Mouse (Mus musculus) liver, adult 2 months (tissue): ENCODE data around the gene Cryba2.

Experiments used
- CTCF ChIP-seq: fragments of 200-500 bp; IDR thresholded peaks from 2 replicates; pipeline ENCODE4 v1.5.1; 2011; ENCODE audit warnings: low read depth, low read length, control low read depth
- POLR2A ChIP-seq: fragments of 200-500 bp; IDR thresholded peaks from 2 replicates; pipeline ENCODE4 v1.6.1; 2011; ENCODE audit warnings: low read length, control low read depth; ENCODE audit not compliant: insufficient read depth; ENCODE audit errors: extremely low read depth

- TF ChIP-seq CTCF (no peak), POLR2A (no peak)
Measured at GRCm38 (mm10) chr1:74857677-74858076, 35.3 kb downstream of the Cryba2 start.
